Mouse (Mus musculus) erythroblast, embryonic 14.5 days (primary cell): Measurements from ENCODE around the gene Nemp1. TPM values are rescaled to one million over a fixed set of nuclear protein-coding genes. Genes with fewer than 3 reads are reported as not detected.
A peak's percentile ranks its signal among the peaks of the same experiment; 100 is the strongest.

ENCODE experiments used
- H3K27me3 ChIP-seq: 2 replicates; pipeline ENCODE4 v1.6.1; 2012; ENCODE audit warnings: inconsistent platforms; ENCODE audit not compliant: control insufficient read depth
- H3K36me3 ChIP-seq: 2 replicates; pipeline ENCODE4 v1.6.1; 2012; ENCODE audit warnings: mild to moderate bottlenecking, inconsistent platforms; ENCODE audit not compliant: control insufficient read depth
- H3K4me1 ChIP-seq: 2 replicates; pipeline ENCODE4 v1.6.1; 2012; ENCODE audit warnings: inconsistent platforms; ENCODE audit not compliant: control insufficient read depth
- H3K4me3 ChIP-seq: replicated peaks from 2 replicates; pipeline ENCODE3; 2012; ENCODE audit warnings: moderate library complexity, mild to moderate bottlenecking, inconsistent platforms
- H3K9me3 ChIP-seq: 2 replicates; pipeline ENCODE4 v1.6.1; 2012; ENCODE audit warnings: low read length, inconsistent platforms, mixed read lengths; ENCODE audit not compliant: control insufficient read depth
- GATA1 ChIP-seq: IDR thresholded peaks from 2 replicates; pipeline ENCODE4 v1.6.1; 2012; ENCODE audit warnings: low read length, inconsistent platforms, mixed read lengths
- TAL1 ChIP-seq: IDR thresholded peaks from 3 replicates; pipeline ENCODE4 v1.6.1; 2012; ENCODE audit warnings: low read length, inconsistent platforms, mixed read lengths
- polyA plus RNA-seq: library from polyadenylated mRNA; stranded (reverse); fragments of >175 nt; gene quantifications from 2 replicates; pipeline ENCODE4 v1.2.3, GENCODE M21; 2012

Nemp1 gene
- polyA plus RNA-seq, 1 experiment: 0.14 TPM

GRCm38 (mm10) chr10:127738151-127738882 lies 71.6 kb downstream of the Nemp1 start:
- TF ChIP-seq TAL1: no peak
- TF ChIP-seq GATA1: no peak
- Histone ChIP-seq H3K4me3 (peak overlapping the region; percentile 72), H3K27me3 (peaks cover 7% of the 10 kb centered on the region), H3K36me3 (peaks cover 23% of the 10 kb centered on the region), H3K9me3 (peaks cover 21% of the 10 kb centered on the region), H3K4me1 (peaks cover 66% of the 10 kb centered on the region)

GRCm38 (mm10) chr10:127739083-127739660 lies 72.5 kb downstream of the Nemp1 start, which contains the start of gene Zbtb39:
Zbtb39 (plus strand) TSS chr10:127739538.
- Histone ChIP-seq H3K27me3 (peaks cover 7% of the 10 kb centered on the region), H3K4me3 (peak within 1 kb of the TSS; percentile 72), H3K36me3 (peaks cover 32% of the 10 kb centered on the region), H3K4me1 (peaks cover 58% of the 10 kb centered on the region), H3K9me3 (peaks cover 29% of the 10 kb centered on the region)
- no peak for TF ChIP-seq GATA1
- no peak for TF ChIP-seq TAL1

- peaks cover 37% of the 10 kb centered on the region for H3K36me3 ChIP-seq
- TF ChIP-seq TAL1: no peak
- no peak for TF ChIP-seq GATA1
- H3K27me3 ChIP-seq: peaks cover 7% of the 10 kb centered on the region
- peak overlapping the region; percentile 72 for H3K4me3 ChIP-seq
- H3K4me1 ChIP-seq: peaks cover 54% of the 10 kb centered on the region
- H3K9me3 ChIP-seq: peaks cover 29% of the 10 kb centered on the region
Measured at GRCm38 (mm10) chr10:127739661-127740161, 73.0 kb downstream of the Nemp1 start.

GRCm38 (mm10) chr10:127744661-127745060 lies 78.0 kb downstream of the Nemp1 start:
- peaks cover 55% of the 10 kb centered on the region for H3K36me3 ChIP-seq
- TF ChIP-seq TAL1: no peak
- TF ChIP-seq GATA1: no peak
- H3K4me1 ChIP-seq: peaks cover 7% of the 10 kb centered on the region
- H3K9me3 ChIP-seq: peaks cover 27% of the 10 kb centered on the region
- H3K27me3 ChIP-seq: peaks cover 5% of the 10 kb centered on the region
- no peak overlapping the region for H3K4me3 ChIP-seq

- TF ChIP-seq TAL1 (no peak), GATA1 (no peak)
- Histone ChIP-seq H3K4me1 (no peaks in the 10 kb centered on the region; the same call in 1 of the 2 replicates), H3K4me3 (no peak overlapping the region), H3K27me3 (peaks cover 10% of the 10 kb centered on the region), H3K9me3 (peaks cover 27% of the 10 kb centered on the region), H3K36me3 (peaks cover 55% of the 10 kb centered on the region)
Measured at GRCm38 (mm10) chr10:127745886-127746285, 79.2 kb downstream of the Nemp1 start.

- Histone ChIP-seq H3K27me3 (peaks cover 10% of the 10 kb centered on the region), H3K36me3 (peaks cover 42% of the 10 kb centered on the region), H3K4me3 (no peak overlapping the region), H3K9me3 (peaks cover 19% of the 10 kb centered on the region), H3K4me1 (peaks cover 2% of the 10 kb centered on the region)
- TF ChIP-seq TAL1: no peak
- TF ChIP-seq GATA1: no peak
Measured at GRCm38 (mm10) chr10:127747254-127747653, 80.6 kb downstream of the Nemp1 start.

- TF ChIP-seq TAL1: no peak
- no peak for TF ChIP-seq GATA1
- H3K27me3 ChIP-seq: peaks cover 10% of the 10 kb centered on the region
- H3K36me3 ChIP-seq: peaks cover 25% of the 10 kb centered on the region
- H3K9me3 ChIP-seq: peaks cover under 1% of the 10 kb centered on the region; the same call in 1 of the 2 replicates
- no peak overlapping the region for H3K4me3 ChIP-seq
- peaks cover 4% of the 10 kb centered on the region for H3K4me1 ChIP-seq
Measured at GRCm38 (mm10) chr10:127748847-127749612, 82.3 kb downstream of the Nemp1 start.

GRCm38 (mm10) chr10:127750136-127750777 lies 83.6 kb downstream of the Nemp1 start:
- H3K9me3 ChIP-seq: no peaks in the 10 kb centered on the region
- TF ChIP-seq GATA1 (no peak), TAL1 (no peak)
- peaks cover 17% of the 10 kb centered on the region for H3K36me3 ChIP-seq
- H3K4me3 ChIP-seq: peak overlapping the region; percentile 21
- peaks cover 10% of the 10 kb centered on the region for H3K27me3 ChIP-seq
- H3K4me1 ChIP-seq: peaks cover 7% of the 10 kb centered on the region

Other genes with a start within 250 kb of the Nemp1 start
- gene Stac3, start 165.2 kb upstream of the Nemp1 start, polyA plus RNA-seq: 0.04 and 0.05 TPM in 2 replicates
- gene Ndufa4l2, start 151.9 kb upstream of the Nemp1 start, polyA plus RNA-seq: 1.1 and 2.6 TPM in 2 replicates
- 27.8 and 31.8 TPM in 2 replicates for gene Shmt2, start 144.5 kb upstream of the Nemp1 start, polyA plus RNA-seq
- not detected in 2 replicates for gene Nxph4, start 132.3 kb upstream of the Nemp1 start, polyA plus RNA-seq
- 2.1 and 2.3 TPM in 2 replicates for gene Lrp1, start 45.8 kb upstream of the Nemp1 start, polyA plus RNA-seq
- 1.2 and 2.1 TPM in 2 replicates for gene Stat6, start 23.9 kb upstream of the Nemp1 start, polyA plus RNA-seq
- 0.03 and 0.08 TPM in 2 replicates for gene Nab2, start 1.7 kb downstream of the Nemp1 start, polyA plus RNA-seq
- gene Myo1a, start 38.3 kb downstream of the Nemp1 start, polyA plus RNA-seq: 0.02 TPM in 1 of 2 replicates, not detected in the other
- 7.2 and 9.6 TPM in 2 replicates for gene Tac2, start 57.6 kb downstream of the Nemp1 start, polyA plus RNA-seq
- gene Zbtb39, start 72.6 kb downstream of the Nemp1 start, polyA plus RNA-seq: 0.02 and 0.03 TPM in 2 replicates
- gene Gpr182, start 84.8 kb downstream of the Nemp1 start, polyA plus RNA-seq: 0.12 and 0.19 TPM in 2 replicates
- gene Rdh1, start 92.8 kb downstream of the Nemp1 start, polyA plus RNA-seq: not detected in 2 replicates
- gene Rdh16f1, start 92.9 kb downstream of the Nemp1 start, polyA plus RNA-seq: not detected in 2 replicates
- gene Rdh9, start 109.5 kb downstream of the Nemp1 start, polyA plus RNA-seq: not detected in 2 replicates
- not detected in 2 replicates for gene Rdh16, start 134.3 kb downstream of the Nemp1 start, polyA plus RNA-seq
- not detected in 2 replicates for gene Rdh19, start 183.0 kb downstream of the Nemp1 start, polyA plus RNA-seq
- not detected in 2 replicates for gene Rdh16f2, start 199.6 kb downstream of the Nemp1 start, polyA plus RNA-seq
- gene Rdh7, start 221.9 kb downstream of the Nemp1 start, polyA plus RNA-seq: not detected in 2 replicates
- gene Sdr9c7, start 231.6 kb downstream of the Nemp1 start, polyA plus RNA-seq: not detected in 2 replicates